Comparison of ENCODE assay signal across 1 mouse cellular context in the genomic region with DNA sequence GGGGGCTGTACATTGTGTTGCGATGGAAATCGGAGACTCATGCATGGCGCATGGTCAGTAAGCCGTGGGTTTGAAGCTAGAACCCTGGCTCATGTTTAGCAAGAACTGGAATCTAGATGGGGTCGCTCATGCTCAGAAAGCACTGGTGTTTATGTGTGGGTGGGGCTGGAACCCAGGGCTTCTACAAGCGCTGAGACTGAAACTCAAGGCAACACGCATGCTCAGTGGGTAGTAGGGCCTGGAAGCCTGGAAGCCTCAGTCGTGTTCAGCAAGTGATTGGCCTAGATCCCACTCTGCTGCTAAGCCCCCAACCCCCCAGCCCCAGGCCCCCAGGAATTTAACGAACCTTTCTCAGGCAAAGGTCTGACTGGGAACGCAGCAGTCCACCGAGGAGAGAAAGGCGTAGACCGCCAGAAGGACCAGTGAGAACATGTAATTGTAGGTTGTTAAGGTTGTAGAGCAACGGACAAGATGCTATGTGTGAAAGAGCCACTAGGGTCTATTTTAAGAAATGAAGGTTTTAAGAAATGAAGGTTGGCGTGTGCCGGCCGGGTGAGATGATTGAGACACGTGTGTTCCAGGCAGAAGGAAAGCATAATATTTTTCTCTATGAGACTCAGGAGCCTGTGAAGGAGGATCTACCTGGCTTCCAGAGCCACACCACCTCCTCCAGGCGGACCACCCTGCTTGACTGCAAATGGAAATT.
TF ChIP-seq lines count a peak whose summit lies in the region.

No protein-coding gene starts in this region.

TF ChIP-seq in ES-E14, 5 proteins besides CTCF, POLR2A, EP300 and RAD21 (continued from another document):
- no peak for TF ChIP-seq CHD2 (IDR thresholded peaks at IDR 0.05; ENCODE audit: low read depth, low read length)
TF ChIP-seq in ES-E14: peak in this region for 0.
